Mouse (Mus musculus) small intestine, adult 2 months (tissue): ENCODE results near the gene Cdcp1.

Source experiments
- CTCF ChIP-seq: fragments of 200-500 bp; IDR thresholded peaks from 2 replicates; pipeline ENCODE4 v1.5.1; 2012; ENCODE audit warnings: low read depth, mild to moderate bottlenecking, control low read depth, inconsistent platforms, low read length, moderate library complexity, mixed read lengths; ENCODE audit not compliant: insufficient replicate concordance, insufficient read length; ENCODE audit errors: extremely low read depth
- POLR2A ChIP-seq: fragments of 200-500 bp; IDR thresholded peaks from 2 replicates; pipeline ENCODE4 v1.6.1; 2012; ENCODE audit warnings: low read depth, mild to moderate bottlenecking, control low read depth, inconsistent platforms, low read length, moderate library complexity

DNA sequence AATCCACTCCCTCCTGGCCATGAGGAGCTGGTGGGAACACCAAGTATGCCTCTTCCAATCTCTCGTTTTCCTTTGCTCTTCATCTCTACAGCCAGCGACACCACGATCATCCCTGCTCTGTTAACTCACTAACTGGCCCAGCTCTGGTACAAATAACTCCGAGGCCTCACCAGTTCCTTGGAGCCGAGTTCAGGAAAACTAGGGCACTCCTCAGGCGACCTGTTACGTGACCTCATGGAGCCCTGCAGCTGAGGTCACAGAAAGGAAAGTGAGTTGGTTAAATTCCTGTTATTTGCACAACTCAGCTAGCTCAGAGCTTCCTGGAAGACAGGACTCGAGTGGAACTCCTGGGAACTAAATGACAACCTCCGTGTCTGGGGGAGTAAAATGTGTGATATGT, 2.5 kb downstream of the Cdcp1 start:
- TF ChIP-seq CTCF (no peak), POLR2A (no peak)
